Mouse (Mus musculus) brain, embryonic 18.5 days (tissue): ENCODE data around the gene Rab5if.
"Not testable (repeated sequence)": the region's sequence is repeated elsewhere in the genome, so short reads cannot be mapped to it uniquely, and the experiment has no call there.

Source experiments
- DNase-seq: peaks from one replicate; pipeline ENCODE4 v3.0.0-alpha.2; 2012; ENCODE audit warnings: low read depth, low spot score

Gene Rab5if

DNA sequence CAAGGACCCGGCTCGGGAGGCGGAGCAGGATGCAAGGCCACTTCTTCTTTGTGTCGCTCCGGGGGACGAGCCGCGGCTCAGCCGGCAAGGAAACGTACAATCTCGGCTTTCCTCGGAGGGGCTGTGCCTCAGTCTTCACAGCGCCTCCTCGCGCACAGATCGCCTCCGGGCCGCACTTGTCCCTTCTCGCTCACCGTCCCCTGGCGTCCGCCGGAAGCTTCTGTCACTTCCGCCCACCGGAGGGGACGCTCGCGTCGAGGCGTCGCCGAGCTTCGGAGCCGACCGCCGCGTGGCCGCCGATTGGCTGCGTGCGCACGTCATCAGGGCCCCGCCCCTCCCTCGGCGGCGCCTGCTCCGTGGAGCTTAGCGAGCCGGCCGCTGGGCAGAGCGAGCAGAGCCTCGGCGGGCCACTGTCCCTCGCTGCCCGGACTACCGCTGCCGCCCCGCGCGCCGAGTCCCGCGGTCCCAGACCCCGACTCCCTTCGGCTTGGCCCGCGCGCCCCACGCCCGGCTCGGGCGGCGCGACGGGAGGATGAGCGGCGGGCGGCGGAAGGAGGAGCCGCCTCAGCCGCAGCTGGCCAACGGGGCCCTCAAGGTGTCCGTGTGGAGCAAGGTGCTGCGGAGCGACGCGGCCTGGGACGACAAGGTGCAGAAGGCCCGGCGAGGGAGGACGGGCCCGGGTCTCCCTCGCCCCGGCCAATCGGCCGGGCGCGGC, at the start of gene Rab5if:
Rab5if (plus strand) TSS at position 357 of the 715 bp plus-strand sequence.
- peak; percentile 94 for DNase-seq

DNA sequence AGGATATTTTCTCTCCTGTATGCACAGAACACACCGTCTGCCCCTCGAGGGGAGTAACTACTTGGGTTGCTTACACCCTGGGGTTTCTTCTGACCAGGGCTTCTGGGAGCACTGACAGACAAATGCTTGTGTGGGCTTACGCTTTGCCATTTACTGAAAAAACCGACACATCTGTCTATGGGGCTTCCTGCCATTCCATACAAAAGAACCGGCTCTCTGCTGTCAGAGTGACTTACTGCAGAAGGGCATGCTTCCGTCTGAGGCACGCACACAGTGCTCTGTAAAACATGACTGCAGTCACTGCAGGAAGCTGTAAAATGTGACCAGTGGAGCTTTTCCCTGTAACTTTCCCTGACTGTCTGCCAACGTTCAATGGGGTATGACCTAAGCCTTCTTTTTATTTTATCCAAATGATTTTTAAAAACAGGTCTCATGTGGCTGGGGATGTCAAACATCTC, 48.6 kb upstream of the Rab5if start:
- DNase-seq: no peak

DNA sequence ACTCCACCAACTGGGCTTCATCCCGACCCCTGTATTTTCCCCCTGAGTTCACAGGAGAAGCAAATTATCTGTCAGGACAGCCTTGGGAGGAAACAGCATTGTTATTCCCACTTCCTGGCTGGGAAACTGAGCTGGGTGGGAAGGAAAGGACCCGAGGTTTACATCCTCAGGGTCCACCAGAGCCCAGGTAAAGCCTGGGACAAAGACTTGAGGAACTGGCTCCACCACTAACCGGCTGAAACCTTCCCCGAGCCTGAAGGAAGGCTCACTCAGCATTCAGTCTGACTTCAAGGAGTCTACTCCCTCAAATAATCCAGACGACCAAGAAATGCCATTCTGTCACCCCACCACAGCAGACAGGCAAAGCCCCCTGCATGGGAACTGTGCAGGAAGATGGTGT, 48.0 kb upstream of the Rab5if start:
- no peak for DNase-seq

DNA sequence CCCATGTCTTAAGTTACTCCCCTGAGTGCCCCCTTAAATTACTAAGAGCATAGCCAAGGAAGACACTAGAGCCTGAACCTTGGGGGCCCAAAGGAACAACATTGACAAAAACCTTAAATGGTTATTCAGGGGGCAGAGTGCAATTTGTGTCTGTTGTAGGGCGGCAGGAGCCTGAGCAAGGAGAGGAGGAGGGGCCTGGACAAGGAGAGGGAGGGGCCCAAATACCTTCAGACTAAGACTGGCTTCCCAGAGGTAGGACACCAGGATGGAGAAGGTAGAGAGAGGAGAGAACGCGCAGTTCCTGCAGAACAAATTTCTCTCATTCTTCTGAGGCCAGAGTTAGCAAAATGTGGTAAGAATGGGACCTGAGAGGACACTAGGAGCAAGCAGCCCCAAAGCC, 47.5 kb upstream of the Rab5if start:
- no peak for DNase-seq

DNA sequence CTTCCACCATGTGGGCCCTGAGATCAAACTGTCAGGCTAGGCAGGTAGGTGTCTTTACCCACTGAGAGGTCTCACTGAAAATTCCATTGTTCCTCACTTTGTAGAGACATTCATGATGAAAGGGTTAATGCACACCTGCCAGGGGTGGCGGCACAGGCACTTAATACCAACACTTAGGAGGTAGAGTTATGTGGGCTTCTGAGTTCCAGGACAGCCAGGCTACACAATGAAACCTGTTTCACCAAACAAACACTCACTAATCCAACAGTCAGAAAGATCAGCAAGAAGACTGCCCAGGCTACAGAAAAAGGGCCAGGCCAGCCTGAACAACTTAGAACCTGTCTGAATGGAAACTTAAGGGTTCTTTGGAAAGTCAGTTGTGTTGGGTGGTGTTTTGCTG, 46.8 kb upstream of the Rab5if start:
- no peak for DNase-seq

DNA sequence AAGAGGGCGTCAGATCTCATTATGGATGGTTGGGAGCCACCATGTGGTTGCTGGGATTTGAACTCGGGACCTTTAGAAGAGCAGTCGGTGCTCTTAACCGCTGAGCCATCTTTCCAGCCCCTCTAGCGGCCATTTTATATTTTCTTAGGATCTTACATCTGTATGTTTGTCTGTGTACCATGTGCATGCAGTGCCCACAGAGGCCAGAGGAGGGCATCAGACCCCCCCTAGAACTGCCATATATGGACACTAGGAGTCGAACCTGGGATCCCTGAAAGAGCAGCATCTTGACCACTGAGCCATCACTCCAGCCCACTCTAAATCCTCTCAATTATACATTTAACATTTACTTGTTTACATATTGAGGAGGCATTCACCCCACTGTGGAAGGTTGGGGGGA, 37.8 kb upstream of the Rab5if start:
- not testable (repeated sequence) for DNase-seq

DNA sequence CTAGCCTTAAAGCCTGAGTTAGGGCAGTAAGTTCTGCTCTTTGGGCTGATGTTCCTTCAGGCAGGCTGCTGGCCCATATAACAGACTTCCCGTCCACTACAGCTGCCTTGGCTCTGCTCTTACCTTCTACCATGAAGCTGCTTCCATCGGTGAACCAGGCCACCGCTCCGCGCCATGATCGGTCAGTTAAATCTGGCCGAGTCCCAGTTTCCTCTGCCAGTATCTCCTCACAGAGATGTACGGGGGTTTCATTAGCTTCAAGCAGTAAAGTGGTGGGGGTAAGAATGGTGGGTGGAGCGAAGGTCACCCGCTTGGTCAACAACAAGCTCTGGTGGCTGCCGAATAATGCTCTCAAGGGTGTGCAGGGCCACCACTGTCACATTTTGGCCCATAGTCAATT, 28.6 kb upstream of the Rab5if start:
- no peak for DNase-seq

DNA sequence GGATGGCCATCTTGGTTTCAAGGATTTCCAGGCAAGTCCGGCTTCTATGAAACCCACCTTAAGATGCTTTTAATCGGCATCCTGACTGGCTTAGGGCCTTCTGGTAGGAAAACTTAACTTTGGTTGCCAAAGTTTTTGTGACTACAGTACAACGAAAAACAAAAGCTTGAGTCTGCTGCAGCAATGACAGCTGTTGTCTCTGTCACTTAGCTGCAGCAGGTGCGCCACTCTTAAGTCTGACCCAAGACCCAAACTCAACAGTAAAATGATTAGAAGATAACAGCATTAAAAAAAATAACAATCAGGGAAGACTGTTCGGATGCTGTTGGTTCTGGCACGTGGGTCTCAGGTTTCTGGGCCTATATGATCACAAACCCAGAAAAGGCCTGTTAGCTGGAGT, 24.1 kb upstream of the Rab5if start:
- no peak for DNase-seq

DNA sequence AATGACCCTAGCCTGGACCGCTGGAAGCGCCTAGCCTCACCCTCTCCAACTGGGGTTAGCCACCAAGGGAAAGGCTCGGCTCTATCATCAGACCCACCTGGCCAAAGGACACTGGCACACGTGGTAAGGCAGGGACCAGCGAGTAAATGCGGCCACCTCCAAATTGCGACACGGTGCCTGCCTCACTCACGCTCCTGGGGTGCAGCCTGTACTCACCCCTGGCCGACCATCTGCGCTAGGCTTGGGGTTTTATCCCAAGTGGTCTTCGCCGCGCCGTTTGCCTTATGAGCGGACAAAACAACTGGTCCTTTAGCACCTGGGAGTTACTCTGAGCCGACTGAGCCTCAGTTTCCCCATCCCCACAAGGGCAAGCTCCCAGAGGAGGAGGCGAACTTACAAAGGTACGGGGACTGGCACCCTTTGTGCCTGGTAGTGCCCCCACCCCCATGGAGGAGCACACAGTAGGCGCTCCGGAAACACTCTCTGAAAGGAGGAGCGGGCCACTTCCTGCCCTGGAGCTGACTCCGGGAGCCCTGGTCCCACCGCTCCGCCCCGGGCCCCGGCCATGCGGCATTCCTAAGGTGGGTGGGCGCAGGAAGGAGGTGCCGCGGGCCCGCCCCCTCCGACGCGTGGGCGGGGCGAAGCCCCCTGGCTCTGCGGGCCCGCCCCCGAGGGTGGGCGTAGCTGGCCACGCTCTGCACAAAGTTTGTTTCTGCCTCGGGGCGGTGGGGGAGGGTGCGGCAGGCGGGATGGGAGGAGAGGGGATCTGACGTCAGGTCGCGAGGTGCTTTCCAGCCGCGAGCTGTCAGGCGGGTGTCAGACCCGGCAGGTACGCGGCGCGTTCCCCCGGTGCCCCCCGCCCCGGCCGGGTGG, 23.4 kb upstream of the Rab5if start, which contains the start of gene Tgif2:
Tgif2 (plus strand) TSS at position 689 of the 873 bp plus-strand sequence.
- no peak for DNase-seq

DNA sequence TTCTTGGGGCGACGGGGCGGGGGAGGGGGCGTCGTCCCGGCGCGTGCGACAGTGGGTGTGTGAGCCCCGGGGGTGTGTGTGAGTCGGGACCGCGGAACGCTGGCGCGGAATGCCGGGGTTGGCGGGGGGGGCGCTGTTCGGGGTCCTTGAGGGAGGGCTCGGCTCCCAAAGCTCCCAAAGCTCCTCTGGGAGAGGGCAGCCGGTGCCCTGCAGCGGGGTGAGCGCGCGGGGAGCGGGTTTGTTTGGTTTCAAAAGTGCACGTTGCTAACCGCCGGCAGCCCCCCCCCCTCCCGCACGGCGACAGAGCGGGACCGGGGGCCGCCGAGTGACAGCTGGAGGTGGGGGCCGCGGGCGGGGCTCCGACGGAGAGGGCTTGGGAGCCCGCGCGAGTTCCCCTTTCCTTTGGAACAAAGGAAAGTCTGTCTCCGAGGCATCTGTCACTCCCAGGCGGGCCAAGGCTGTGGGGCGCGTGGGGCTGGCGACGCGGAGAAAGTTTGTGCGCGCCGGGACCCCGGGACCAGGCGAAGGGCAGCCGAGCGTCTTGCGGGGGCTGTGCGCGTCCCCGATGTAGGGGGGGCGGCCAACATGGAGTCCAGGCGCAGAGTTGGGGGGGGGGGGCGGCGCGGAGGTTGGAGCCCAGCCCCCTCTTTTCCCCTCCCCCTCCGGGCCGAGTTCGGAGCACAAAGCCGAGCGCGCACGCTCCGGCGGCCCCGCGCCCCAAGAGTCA, 22.5 kb upstream of the Rab5if start:
- DNase-seq: no peak

DNA sequence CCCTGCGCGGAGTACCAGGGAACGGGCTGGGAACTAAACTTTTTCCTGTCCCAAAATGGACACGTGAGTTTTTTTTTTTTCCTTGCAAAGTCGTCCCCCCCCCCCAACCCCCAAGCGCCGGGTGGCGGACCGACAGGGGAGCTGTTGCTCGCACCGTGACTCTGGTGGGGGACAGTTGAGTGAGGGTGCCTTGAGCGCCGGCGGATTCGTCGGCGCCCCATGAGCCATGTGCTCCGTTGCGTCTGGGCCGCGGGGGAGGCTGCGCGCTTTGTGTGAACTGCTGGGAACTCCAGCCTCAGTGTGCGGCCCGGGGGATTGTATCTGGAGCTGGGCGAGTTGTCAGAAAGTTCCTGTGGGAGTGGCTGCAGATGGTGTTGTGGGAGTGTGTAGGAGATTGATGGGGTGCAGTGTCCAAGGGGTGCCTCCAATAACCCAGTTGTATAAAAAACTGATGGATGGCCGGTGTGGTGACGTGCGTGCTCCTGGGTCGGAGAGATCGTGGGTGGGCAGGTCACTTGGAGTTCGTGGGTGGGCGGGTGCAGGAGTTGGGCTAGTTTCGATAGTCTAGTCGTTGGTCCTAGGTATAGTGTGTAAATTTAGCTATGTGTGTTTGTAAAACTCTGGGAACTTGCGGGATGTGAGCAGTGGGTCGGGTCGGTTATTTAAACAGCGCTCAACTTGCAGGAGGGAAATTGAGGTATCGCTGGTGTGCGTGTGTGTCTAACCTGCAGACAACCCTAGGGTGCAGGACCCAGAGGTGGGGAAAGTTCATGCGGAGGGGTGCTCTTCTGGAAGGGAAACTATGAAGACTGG, 21.7 kb upstream of the Rab5if start:
- no peak for DNase-seq

DNA sequence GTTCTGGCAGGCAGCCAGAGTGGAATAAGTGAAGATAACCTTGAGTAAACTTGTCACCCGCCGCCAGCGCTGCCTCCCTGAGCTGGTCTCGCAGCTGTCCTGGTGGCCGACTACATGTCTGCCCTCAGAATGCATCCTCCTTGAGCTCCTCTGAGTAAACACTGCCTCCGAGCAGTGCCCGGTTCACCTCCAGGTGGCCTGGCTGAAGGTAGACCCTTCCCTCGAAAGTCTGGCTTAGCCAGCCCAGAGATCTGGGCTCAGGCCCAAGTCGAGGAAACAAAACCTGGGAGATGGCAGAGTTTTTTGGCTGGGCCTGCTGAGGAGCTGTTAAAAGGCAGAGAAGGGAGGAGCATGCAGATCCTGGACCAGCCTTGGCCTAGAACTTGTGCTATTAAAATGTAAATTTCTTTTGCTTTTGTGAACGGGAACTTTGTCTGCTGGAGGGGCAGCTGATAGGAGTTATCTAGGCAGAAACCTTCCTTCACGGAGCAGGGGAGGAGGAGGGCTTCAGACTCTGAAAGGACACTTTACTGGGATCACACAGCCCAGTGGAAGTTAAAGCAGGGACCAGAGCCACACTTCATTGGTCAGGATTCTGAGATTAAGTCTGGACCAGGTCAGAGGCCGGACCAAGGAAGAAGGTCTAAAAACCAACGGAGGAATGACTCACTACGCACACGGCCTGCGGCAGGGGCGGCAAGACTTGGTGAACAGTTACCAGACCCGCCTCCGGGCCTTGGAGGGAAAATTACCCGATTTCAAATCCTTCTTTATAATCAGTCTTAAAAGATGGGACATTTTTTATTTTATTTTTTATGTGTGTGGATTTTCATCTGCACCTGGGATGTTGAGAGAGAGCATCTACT, 20.9 kb upstream of the Rab5if start:
- DNase-seq: no peak

DNA sequence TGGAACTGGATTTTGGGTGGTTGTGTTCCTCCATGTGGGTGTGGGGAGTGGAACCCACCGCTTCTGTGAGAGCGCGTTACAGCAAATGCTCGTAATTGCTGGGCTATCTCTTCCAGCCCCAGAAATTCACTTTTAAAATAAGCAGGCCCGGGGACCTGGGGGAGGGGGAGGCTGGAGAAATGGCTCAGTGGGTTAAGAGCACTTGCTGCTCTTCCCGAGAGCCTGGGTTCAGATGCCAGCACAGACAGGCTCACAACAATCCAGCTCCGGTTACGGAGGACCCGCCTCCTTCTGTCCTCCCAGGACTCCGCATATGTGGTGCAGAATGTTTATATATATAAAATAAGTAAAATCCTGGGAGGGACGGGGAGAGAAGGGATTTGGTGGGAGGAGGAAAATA, 20.2 kb upstream of the Rab5if start:
- no peak for DNase-seq

DNA sequence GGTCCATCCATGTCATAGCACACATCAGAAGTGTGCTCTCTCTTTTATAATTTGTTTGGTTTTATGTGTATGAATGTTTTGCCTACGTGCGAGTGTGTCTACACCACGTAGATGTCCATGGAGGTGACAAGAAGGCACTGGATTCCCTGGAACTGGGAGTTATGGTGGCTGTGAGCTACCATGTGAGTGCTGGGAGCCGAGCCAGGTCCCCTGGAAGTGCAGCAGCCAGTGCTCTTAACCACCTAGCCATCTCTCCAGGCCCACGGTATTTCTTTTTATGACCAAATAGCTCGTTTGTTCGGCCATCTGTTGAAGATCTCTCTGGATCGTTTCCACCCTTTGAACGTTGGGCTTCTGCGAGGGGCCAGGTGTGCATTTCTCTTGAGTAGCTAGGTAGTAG, 19.6 kb upstream of the Rab5if start:
- no peak for DNase-seq

DNA sequence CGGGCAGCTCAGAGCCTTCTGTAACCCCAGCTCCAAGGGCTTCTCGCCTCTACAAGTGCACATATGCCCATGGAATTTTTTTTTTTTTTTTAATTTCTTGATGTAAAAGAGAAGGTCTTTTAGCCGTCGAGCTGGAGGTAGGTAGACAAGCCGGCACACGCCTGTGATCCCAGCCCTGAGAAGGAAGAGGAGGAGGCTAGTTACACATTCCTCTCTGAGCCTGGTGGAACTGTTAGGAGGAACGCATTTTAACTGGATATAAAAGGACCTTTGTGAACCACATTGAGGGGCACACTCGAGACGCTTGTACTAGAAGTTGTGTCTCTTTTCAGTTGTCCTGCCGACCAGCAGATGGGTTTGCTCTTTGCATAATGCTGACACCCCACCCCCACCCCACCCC, 18.2 kb upstream of the Rab5if start:
- no peak for DNase-seq

DNA sequence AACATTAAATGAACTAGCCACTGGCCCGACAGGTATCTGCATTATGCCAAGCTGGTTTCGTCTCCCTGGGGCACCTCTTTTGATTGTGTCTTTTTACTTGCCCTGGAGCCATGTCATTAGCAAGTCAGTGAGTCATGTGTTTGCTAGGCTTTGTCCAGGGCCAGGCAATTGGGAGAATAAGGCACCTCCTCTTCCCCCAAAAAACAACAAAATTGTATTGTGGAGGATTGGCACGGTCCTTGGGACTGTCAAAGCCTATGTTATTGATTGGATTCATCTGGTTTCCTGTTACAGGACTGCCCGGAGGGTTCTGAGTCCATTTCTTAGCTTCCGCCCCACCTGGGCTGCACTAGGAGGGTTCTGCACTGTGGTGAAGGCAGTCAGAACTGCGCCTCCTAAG, 15.3 kb upstream of the Rab5if start:
- no peak for DNase-seq

DNA sequence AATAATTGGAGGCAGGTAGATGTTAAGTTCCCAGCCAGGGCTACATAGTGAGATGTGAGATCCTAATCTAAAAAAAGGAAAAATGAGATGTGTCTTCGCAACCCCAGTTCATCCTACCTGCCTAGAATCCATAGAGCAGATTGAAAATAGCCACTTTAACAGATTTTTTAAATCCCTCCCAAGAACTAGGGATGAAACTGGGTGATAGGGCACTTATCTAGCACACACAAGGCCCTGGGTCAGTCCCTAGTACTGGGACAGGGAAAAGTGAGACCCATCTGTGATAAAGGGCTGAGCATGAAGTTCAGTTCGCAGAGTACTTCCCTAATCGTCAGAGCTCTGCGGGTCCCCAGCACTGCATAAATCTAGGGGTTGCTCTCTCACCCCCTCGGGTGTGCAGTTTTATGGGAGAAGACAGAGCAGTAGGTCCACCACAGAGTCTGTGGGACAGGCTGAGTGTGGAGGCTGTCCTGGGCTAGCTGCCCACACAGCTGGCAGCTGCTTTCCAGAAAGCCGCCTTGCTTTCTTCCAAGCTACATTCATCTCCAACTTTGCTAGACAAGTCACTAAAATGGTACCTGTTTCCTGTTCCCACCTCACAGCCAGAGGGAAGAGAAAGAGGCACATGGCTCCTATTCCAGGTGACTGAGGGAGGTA, 14.3 kb upstream of the Rab5if start:
- no peak for DNase-seq

DNA sequence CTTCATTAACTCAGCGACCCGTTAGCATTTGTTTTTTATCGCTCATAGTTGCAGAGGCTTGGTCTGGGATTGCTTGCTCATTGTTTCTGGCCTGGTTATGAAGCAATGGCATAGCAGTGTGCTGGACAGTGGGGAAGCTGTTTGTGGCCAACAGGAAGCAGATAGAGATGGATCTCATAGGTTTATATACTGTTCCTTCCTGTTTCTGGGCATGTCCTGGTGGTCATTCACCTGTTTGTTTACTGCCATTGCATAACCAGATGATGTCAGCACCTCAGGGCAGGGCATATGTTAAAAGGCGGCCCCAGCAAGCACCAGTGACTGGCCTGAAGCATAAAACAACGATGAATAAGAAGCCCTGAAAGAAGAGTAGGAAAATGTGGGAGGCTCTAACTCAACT, 12.4 kb upstream of the Rab5if start:
- no peak for DNase-seq

DNA sequence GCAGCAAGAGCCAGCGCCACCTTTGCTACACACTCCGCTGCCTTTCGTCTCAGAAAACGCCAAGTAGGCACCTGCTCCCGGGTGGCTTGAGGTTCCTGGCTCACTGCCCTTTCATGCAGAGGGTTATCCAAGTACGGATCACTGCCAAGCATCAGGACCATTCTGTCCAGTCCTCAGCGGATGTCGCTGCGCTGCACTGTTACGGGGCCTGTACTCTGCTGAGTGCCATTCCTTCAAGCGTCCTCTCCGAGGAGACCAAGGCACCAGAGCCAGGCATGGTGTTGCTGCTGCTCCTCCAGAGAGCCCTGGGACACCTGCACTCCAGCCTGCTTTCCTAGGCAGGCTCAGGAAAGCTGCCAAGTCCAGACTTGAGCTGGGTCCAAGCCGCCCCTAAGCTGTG, 9.3 kb upstream of the Rab5if start:
- DNase-seq: not testable (repeated sequence)
